Mouse (Mus musculus): ENCODE data around the gene Olfr155. TPM values are rescaled to one million over a fixed set of nuclear protein-coding genes. Genes with fewer than 3 reads are reported as not detected.

Gene Olfr155
- polyA plus RNA-seq (2015; fragmentation: Nextera tagmentation; extraction: Ambion mirVana), result not detected in 2 replicates

DNA sequence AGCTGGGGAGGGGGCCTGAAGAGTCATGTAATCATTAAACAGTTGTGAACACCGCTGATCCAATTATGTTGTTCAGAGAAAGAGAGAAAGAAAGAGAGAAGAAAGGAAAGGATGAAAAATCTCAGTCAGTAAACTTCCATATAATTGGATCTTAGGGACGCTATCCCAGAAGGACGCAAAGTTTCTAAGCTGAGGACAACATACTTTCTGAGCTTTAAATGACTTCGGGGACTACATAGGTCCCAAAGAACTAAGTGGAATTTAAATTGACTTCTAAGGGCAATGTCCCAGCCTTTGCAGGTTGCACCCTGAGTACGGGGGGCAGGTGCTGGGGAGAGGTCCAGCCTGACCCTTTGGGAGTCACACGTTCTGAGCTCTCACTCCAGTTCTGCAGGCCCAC lies at the start of gene Olfr155:
Olfr155 (plus strand) TSS at position 301 of the 400 bp plus-strand sequence.
- ATAC-seq, result no peak
- 87% methylated on average over 6 of the region's 6 CpGs for WGBS

DNA sequence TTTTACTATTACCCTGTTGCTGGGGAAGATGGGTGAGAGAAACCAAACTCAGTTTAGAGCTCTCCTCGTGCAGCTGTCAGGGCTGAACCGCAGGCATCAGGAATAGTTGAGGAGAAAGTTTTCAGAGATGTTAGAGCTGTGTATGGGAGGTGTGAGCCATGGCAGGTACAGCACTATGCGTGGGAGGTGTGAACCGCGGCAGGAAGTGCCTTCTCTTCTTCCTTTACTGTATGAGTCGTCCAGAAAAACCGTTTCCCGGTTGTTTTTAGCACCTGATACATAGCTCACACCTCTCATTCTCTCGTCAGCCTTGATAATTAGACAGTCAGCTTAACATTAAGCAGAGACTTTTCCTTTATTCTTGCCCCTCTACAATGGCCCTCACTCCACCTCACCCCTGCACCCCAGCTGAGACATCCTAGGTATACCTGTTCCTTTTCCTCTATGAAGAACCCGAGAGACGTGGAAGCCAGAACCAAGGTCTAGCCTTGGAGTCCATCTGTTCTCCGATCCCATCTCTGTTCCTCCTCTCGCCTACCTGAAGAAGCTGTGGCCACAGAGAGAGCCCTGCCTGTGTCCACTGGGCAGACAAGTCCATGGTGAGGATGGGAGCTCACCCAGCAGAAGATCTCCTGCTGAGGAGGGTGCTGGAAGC lies 28.3 kb upstream of the Olfr155 start:
- Histone ChIP-seq H3K9ac (ENCODE audit: low read depth, low read length) (no peak overlapping the region), H3K36me3 (ENCODE audit: control insufficient read depth, insufficient read depth, low read length) (no peaks in the 10 kb centered on the region), H3K27ac (ENCODE audit: low read depth, low read length) (no peak overlapping the region), H3K9me3 (ENCODE audit: control insufficient read depth, low read length) (no peaks in the 10 kb centered on the region), H3K4me3 (ENCODE audit: low read length) (no peak overlapping the region), H3K4me1 (ENCODE audit: control insufficient read depth, insufficient read depth, low read depth, low read length) (no peaks in the 10 kb centered on the region), H3K27me3 (replicated peaks; ENCODE audit: control insufficient read depth, insufficient read depth, low read length) (no peaks in the 10 kb centered on the region), H3K4me2 (ENCODE audit: low read length) (no peak overlapping the region)
- WGBS, result 89% methylated on average over 13 of the region's 13 CpGs
- no peak for ATAC-seq

More for the DNA sequence above, at the start of gene Olfr155:
- Histone ChIP-seq H3K27ac (ENCODE audit: low read depth, low read length) (no peak within 1 kb of the TSS), H3K9ac (ENCODE audit: low read depth, low read length) (no peak within 1 kb of the TSS), H3K4me3 (ENCODE audit: low read length) (no peak within 1 kb of the TSS), H3K36me3 (ENCODE audit: control insufficient read depth, insufficient read depth, low read length) (no peaks in the 10 kb centered on the region), H3K4me1 (ENCODE audit: control insufficient read depth, insufficient read depth, low read depth, low read length) (no peaks in the 10 kb centered on the region), H3K9me3 (ENCODE audit: control insufficient read depth, low read length) (no peaks in the 10 kb centered on the region), H3K4me2 (ENCODE audit: low read length) (no peak within 1 kb of the TSS), H3K27me3 (replicated peaks; ENCODE audit: control insufficient read depth, insufficient read depth, low read length) (no peaks in the 10 kb centered on the region)

DNA sequence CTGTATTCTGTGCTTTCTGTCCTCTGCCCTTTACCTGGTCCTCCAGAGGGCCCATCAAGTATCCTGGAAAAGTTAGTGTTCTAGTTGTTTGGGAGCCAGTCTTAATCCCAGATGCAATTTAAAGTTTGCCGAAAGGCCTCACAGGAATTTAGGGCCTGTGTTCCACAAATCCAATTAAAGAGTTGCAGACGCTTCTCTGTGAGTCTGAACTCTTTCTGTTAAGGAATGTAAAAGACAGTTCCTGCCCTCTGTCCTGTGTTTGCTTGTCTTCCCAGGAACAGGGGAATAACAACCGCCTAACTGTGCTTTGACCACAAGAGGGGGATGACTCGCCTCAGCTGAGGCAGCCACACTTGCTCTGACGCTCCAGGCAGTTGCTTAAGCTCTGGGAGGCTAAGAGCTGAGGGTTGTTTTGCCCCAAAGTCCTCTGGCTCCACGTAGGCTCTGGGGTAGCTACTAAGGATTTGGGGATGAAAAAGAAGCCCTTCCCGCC lies 27.5 kb upstream of the Olfr155 start, which contains the start of gene Olfr156:
Olfr156 (minus strand) TSS at position 51 of the 493 bp plus-strand sequence.
- ATAC-seq, result no peak
- H3K27me3 ChIP-seq (replicated peaks; ENCODE audit: control insufficient read depth, insufficient read depth, low read length), result no peaks in the 10 kb centered on the region
- H3K27ac ChIP-seq (ENCODE audit: low read depth, low read length), result no peak within 1 kb of the TSS
- no peak within 1 kb of the TSS for H3K4me3 ChIP-seq (ENCODE audit: low read length)
- H3K9me3 ChIP-seq (ENCODE audit: control insufficient read depth, low read length), result no peaks in the 10 kb centered on the region
- H3K9ac ChIP-seq (ENCODE audit: low read depth, low read length), result no peak within 1 kb of the TSS
- 22% methylated on average over 7 of the region's 7 CpGs for WGBS
- H3K4me2 ChIP-seq (ENCODE audit: low read length), result no peak within 1 kb of the TSS
- no peaks in the 10 kb centered on the region for H3K4me1 ChIP-seq (ENCODE audit: control insufficient read depth, insufficient read depth, low read depth, low read length)
- H3K36me3 ChIP-seq (ENCODE audit: control insufficient read depth, insufficient read depth, low read length), result no peaks in the 10 kb centered on the region

DNA sequence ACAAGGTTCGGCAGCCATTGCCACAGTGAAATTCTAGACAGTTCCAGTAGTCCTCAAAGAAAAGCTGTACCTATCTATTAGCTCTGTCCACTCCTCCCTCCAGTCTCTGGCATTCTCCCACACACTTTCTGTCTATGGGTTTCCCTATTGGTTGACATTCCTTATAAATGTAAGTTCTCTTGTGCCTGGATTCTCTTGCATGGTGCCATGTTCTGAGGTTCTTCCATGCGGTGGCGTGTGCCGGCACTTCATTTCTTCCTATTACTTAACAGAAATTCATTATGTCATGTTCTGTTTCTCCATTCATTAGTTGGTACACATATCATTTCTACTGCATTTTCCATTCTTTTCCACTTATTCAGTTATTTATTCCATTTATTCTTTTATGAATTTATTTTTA lies 22.6 kb upstream of the Olfr155 start:
- no peak for ATAC-seq
- H3K4me2 ChIP-seq (ENCODE audit: low read length), result no peak overlapping the region
- no peaks in the 10 kb centered on the region for H3K36me3 ChIP-seq (ENCODE audit: control insufficient read depth, insufficient read depth, low read length)
- no peaks in the 10 kb centered on the region for H3K4me1 ChIP-seq (ENCODE audit: control insufficient read depth, insufficient read depth, low read depth, low read length)
- no peak overlapping the region for H3K9ac ChIP-seq (ENCODE audit: low read depth, low read length)
- H3K9me3 ChIP-seq (ENCODE audit: control insufficient read depth, low read length), result no peaks in the 10 kb centered on the region
- H3K27ac ChIP-seq (ENCODE audit: low read depth, low read length), result no peak overlapping the region
- 96% methylated on average over 4 of the region's 4 CpGs for WGBS
- no peaks in the 10 kb centered on the region for H3K27me3 ChIP-seq (replicated peaks; ENCODE audit: control insufficient read depth, insufficient read depth, low read length)
- H3K4me3 ChIP-seq (ENCODE audit: low read length), result no peak overlapping the region

DNA sequence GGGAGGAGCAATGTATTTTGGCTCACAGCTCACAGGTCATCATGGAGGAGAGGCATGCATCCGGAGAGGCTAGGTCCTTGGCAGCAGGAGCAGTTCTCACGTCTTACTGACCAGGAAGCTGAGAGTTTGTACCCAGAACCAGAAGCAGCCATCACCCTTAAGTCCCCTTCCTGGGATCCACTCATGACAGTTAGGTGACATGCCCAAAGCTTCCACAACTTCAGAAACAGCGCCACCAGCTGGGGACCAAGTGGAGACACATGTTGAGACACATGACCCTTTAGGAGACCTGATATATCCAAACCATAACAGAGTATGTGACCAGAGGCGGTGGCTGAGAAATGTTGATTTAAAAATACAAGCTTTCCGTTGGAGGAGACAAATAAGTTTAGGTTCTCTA lies 19.3 kb upstream of the Olfr155 start:
- Histone ChIP-seq H3K9me3 (ENCODE audit: control insufficient read depth, low read length) (no peaks in the 10 kb centered on the region), H3K4me2 (ENCODE audit: low read length) (no peak overlapping the region), H3K27me3 (replicated peaks; ENCODE audit: control insufficient read depth, insufficient read depth, low read length) (no peaks in the 10 kb centered on the region), H3K4me1 (ENCODE audit: control insufficient read depth, insufficient read depth, low read depth, low read length) (no peaks in the 10 kb centered on the region), H3K9ac (ENCODE audit: low read depth, low read length) (no peak overlapping the region), H3K4me3 (ENCODE audit: low read length) (no peak overlapping the region), H3K36me3 (ENCODE audit: control insufficient read depth, insufficient read depth, low read length) (no peaks in the 10 kb centered on the region), H3K27ac (ENCODE audit: low read depth, low read length) (no peak overlapping the region)
- ATAC-seq, result no peak
- WGBS, result 73% methylated on average over 5 of the region's 5 CpGs

DNA sequence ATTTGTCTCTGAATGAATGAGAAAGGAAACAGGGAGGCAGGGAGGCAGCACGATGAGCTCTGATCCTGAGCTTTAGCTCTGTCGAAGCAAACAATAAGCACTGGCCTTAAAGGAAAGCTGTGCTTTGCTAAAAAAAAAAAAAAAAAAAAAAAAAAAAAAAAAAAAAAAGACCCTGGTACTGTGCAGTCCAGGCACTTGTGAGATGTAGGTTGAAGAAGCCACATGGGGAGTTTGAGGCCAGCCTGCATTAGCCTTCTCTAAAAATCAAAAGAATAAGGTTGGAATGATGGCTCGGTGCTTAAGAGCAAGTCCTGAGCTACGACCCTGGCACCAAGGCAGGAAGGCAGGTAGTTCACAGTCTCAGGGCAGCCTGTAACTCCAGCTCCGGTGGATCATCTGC lies 17.6 kb upstream of the Olfr155 start:
- H3K27ac ChIP-seq (ENCODE audit: low read depth, low read length), result no peak overlapping the region
- H3K9ac ChIP-seq (ENCODE audit: low read depth, low read length), result no peak overlapping the region
- H3K36me3 ChIP-seq (ENCODE audit: control insufficient read depth, insufficient read depth, low read length), result no peaks in the 10 kb centered on the region
- WGBS, result 67% methylated on average over 5 of the region's 5 CpGs
- H3K27me3 ChIP-seq (replicated peaks; ENCODE audit: control insufficient read depth, insufficient read depth, low read length), result no peaks in the 10 kb centered on the region
- H3K4me3 ChIP-seq (ENCODE audit: low read length), result no peak overlapping the region
- H3K9me3 ChIP-seq (ENCODE audit: control insufficient read depth, low read length), result no peaks in the 10 kb centered on the region
- no peak for ATAC-seq
- no peaks in the 10 kb centered on the region for H3K4me1 ChIP-seq (ENCODE audit: control insufficient read depth, insufficient read depth, low read depth, low read length)
- no peak overlapping the region for H3K4me2 ChIP-seq (ENCODE audit: low read length)

DNA sequence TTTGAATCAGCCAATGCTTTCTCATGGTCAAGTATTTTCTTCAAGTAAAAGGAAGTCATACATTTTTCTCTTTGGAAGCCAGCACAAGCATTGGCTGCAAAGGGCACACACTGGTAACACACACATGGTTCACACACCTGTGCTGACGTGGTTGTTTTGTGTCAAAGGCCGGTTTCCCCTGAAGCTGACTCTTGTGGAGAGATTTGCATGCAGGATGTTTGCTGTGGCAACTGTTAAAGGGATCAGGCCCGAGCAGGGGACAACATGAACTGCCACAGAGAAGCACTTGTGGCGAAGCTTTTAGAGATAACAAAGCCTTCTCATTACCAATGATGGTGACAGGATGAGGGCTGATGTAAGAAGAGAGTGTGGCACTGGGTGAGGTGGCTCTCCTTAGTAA lies 16.6 kb upstream of the Olfr155 start:
- H3K4me3 ChIP-seq (ENCODE audit: low read length), result no peak overlapping the region
- no peak for ATAC-seq
- no peaks in the 10 kb centered on the region for H3K9me3 ChIP-seq (ENCODE audit: control insufficient read depth, low read length)
- 73% methylated on average over 4 of the region's 4 CpGs for WGBS
- H3K36me3 ChIP-seq (ENCODE audit: control insufficient read depth, insufficient read depth, low read length), result no peaks in the 10 kb centered on the region
- no peak overlapping the region for H3K9ac ChIP-seq (ENCODE audit: low read depth, low read length)
- no peak overlapping the region for H3K4me2 ChIP-seq (ENCODE audit: low read length)
- H3K4me1 ChIP-seq (ENCODE audit: control insufficient read depth, insufficient read depth, low read depth, low read length), result no peaks in the 10 kb centered on the region
- no peak overlapping the region for H3K27ac ChIP-seq (ENCODE audit: low read depth, low read length)
- H3K27me3 ChIP-seq (replicated peaks; ENCODE audit: control insufficient read depth, insufficient read depth, low read length), result no peaks in the 10 kb centered on the region

DNA sequence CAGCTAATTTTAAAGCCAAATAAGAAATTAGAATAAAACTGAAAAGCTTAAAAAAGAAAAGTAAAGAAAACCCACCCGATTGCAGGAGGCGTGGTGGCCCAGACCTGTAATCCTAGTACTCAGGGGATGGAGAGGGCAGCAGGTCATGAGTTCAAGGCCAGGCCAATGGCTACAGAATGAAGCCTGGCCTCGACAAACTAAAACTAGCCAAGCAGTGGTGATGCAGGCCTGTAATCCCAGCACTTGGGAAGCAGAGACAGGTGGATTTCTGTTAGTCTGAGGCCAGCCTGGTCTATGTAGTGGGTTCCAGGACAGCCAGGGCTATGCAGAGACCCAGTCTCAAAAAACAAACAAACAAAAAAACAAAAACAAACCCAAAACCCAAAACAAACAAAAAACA lies 13.0 kb upstream of the Olfr155 start:
- Histone ChIP-seq H3K9ac (ENCODE audit: low read depth, low read length) (no peak overlapping the region), H3K27ac (ENCODE audit: low read depth, low read length) (no peak overlapping the region), H3K27me3 (replicated peaks; ENCODE audit: control insufficient read depth, insufficient read depth, low read length) (no peaks in the 10 kb centered on the region), H3K4me3 (ENCODE audit: low read length) (no peak overlapping the region), H3K36me3 (ENCODE audit: control insufficient read depth, insufficient read depth, low read length) (no peaks in the 10 kb centered on the region), H3K9me3 (ENCODE audit: control insufficient read depth, low read length) (0 out of 2 replicates have a peak, but pooled peaks cover 4% of the 10 kb centered on the region), H3K4me2 (ENCODE audit: low read length) (no peak overlapping the region), H3K4me1 (ENCODE audit: control insufficient read depth, insufficient read depth, low read depth, low read length) (no peaks in the 10 kb centered on the region)
- 77% methylated on average over 3 of the region's 3 CpGs for WGBS
- no peak for ATAC-seq

DNA sequence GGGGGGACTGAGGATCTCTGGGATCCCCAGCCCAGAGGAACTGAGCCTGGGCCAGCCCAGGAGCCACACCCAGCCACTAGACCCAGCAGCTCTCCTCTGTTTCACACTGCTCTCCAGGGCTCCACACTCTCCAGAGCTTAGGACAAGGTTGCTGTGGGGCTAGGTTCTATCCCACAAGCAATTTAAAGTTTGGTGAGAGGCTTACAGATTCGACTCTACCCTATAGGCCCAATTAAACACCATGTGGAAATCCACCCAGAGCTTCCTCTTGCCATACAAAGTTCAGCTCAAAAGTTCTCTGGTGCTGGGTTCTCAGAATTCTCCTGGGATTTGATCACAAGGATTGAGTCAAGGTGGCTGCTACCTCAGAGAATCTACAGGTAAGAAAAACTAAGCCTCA lies 11.3 kb upstream of the Olfr155 start, which contains the start of gene Olfr157:
Olfr157 (minus strand) TSS at position 101 of the 400 bp plus-strand sequence.
- H3K27me3 ChIP-seq (replicated peaks; ENCODE audit: control insufficient read depth, insufficient read depth, low read length), result no peaks in the 10 kb centered on the region
- 0 out of 2 replicates have a peak, but pooled peaks cover 4% of the 10 kb centered on the region for H3K9me3 ChIP-seq (ENCODE audit: control insufficient read depth, low read length)
- H3K4me1 ChIP-seq (ENCODE audit: control insufficient read depth, insufficient read depth, low read depth, low read length), result no peaks in the 10 kb centered on the region
- H3K36me3 ChIP-seq (ENCODE audit: control insufficient read depth, insufficient read depth, low read length), result no peaks in the 10 kb centered on the region
- H3K27ac ChIP-seq (ENCODE audit: low read depth, low read length), result no peak within 1 kb of the TSS
- 55% methylated on average over 1 of the region's 1 CpGs for WGBS
- H3K4me2 ChIP-seq (ENCODE audit: low read length), result no peak within 1 kb of the TSS
- no peak within 1 kb of the TSS for H3K9ac ChIP-seq (ENCODE audit: low read depth, low read length)
- H3K4me3 ChIP-seq (ENCODE audit: low read length), result no peak within 1 kb of the TSS
- no peak for ATAC-seq
